Mouse (Mus musculus) midbrain, embryonic 14.5 days (tissue): ENCODE results near the gene Ece1. TPM values are rescaled to one million over a fixed set of nuclear protein-coding genes. Genes with fewer than 3 reads are reported as not detected.

Experiments used
- ATAC-seq: fragments of 200-750 bp; cut with Nextera tagmentation; 2 replicates; pipeline ENCODE4 v1.8.0; 2017; ENCODE audit warnings: moderate number of reproducible peaks, moderate library complexity; ENCODE audit not compliant: low FRiP score, low TSS enrichment
- DNase-seq: peaks from one replicate; pipeline ENCODE4 v3.0.0-alpha.2; 2015
- H3K27ac ChIP-seq: fragments of 300-500 bp; sonication (generic); replicated peaks from 2 replicates; pipeline ENCODE4 v1.5.1; 2014; ENCODE audit warnings: mild to moderate bottlenecking, low read depth, low read length, moderate library complexity
- H3K27me3 ChIP-seq: fragments of 300-500 bp; sonication (generic); 2 replicates; pipeline ENCODE4 v1.6.1; 2014; ENCODE audit warnings: low read length, control low read depth, mixed read lengths; ENCODE audit not compliant: control insufficient read depth, insufficient read depth
- H3K36me3 ChIP-seq: fragments of 300-500 bp; sonication (generic); 2 replicates; pipeline ENCODE4 v1.6.1; 2014; ENCODE audit warnings: low read length, control low read depth; ENCODE audit not compliant: control insufficient read depth, insufficient read depth
- H3K4me1 ChIP-seq: fragments of 300-500 bp; sonication (generic); 2 replicates; pipeline ENCODE4 v1.6.1; 2014; ENCODE audit warnings: mild to moderate bottlenecking, antibody characterized with exemption, low read length, control low read depth; ENCODE audit not compliant: control insufficient read depth, insufficient read depth
- H3K4me2 ChIP-seq: fragments of 300-500 bp; sonication (generic); 2 replicates; pipeline ENCODE4 v1.6.1; 2014; ENCODE audit warnings: mild to moderate bottlenecking, low read length, moderate library complexity
- H3K4me3 ChIP-seq: fragments of 300-500 bp; sonication (generic); replicated peaks from 2 replicates; pipeline ENCODE4 v1.5.1; 2014; ENCODE audit warnings: low read depth, low read length
- H3K9ac ChIP-seq: fragments of 300-500 bp; sonication (generic); replicated peaks from 2 replicates; pipeline ENCODE4 v1.6.1; 2014; ENCODE audit warnings: mild to moderate bottlenecking, low read length, moderate library complexity
- H3K9me3 ChIP-seq: fragments of 300-500 bp; sonication (generic); 2 replicates; pipeline ENCODE4 v1.6.1; 2016; ENCODE audit warnings: low read length, control low read depth, mixed read lengths; ENCODE audit not compliant: control insufficient read depth
- WGBS: fragments of 180-500 bp; shearing (Covaris S2); extraction: QIAGEN DNeasy Blood & Tissue Kit; methylation state at CpG from one replicate; pipeline ENCODE4 v1.1.7; 2014; 5-methylcytosine and 5-hydroxymethylcytosine counted together
- polyA plus RNA-seq: library from polyadenylated mRNA; unstranded; fragments of >200 nt; fragmentation: Nextera tagmentation; extraction: Ambion mirVana; gene quantifications from 2 replicates; pipeline ENCODE4 v1.2.1, GENCODE M21; 2014

The Ece1 gene
- polyA plus RNA-seq, 1 experiment from 2014 or later, result 18.4 TPM

- H3K4me2 ChIP-seq, result no peak overlapping the region
- WGBS, result 92% methylated on average over 1 of the region's 1 CpGs
- ATAC-seq, result no peak
- DNase-seq, result no peak
- no peak overlapping the region for H3K9ac ChIP-seq
- H3K4me1 ChIP-seq, result no peaks in the 10 kb centered on the region
- H3K27ac ChIP-seq, result no peak overlapping the region
- H3K36me3 ChIP-seq, result peaks cover 42% of the 10 kb centered on the region
- no peaks in the 10 kb centered on the region for H3K27me3 ChIP-seq
- H3K9me3 ChIP-seq, result no peaks in the 10 kb centered on the region
- H3K4me3 ChIP-seq, result no peak overlapping the region
Measured at GRCm38 (mm10) chr4:138005781-138006180, 143.7 kb downstream of the Ece1 start.

GRCm38 (mm10) chr4:138006951-138007613 is 145.0 kb downstream of the Ece1 start:
- no peak for DNase-seq
- Histone ChIP-seq H3K27ac (no peak overlapping the region), H3K9ac (no peak overlapping the region), H3K4me2 (no peak overlapping the region), H3K9me3 (no peaks in the 10 kb centered on the region), H3K36me3 (peaks cover 42% of the 10 kb centered on the region), H3K4me1 (no peaks in the 10 kb centered on the region), H3K4me3 (no peak overlapping the region), H3K27me3 (no peaks in the 10 kb centered on the region)
- ATAC-seq, result no peak
- WGBS, result 94% methylated on average over 9 of the region's 9 CpGs

- Histone ChIP-seq H3K27me3 (no peaks in the 10 kb centered on the region), H3K9ac (no peak overlapping the region), H3K4me1 (no peaks in the 10 kb centered on the region), H3K27ac (no peak overlapping the region), H3K9me3 (no peaks in the 10 kb centered on the region), H3K36me3 (peaks cover 43% of the 10 kb centered on the region), H3K4me2 (no peak overlapping the region), H3K4me3 (no peak overlapping the region)
- 89% methylated on average over 6 of the region's 6 CpGs for WGBS
- no peak for ATAC-seq
- DNase-seq, result no peak
Measured at GRCm38 (mm10) chr4:138008646-138009045, 146.6 kb downstream of the Ece1 start.

- H3K4me1 ChIP-seq, result no peaks in the 10 kb centered on the region
- no peak overlapping the region for H3K4me3 ChIP-seq
- no peak overlapping the region for H3K4me2 ChIP-seq
- no peaks in the 10 kb centered on the region for H3K9me3 ChIP-seq
- H3K9ac ChIP-seq, result no peak overlapping the region
- ATAC-seq (no peak), DNase-seq (no peak)
- no peak overlapping the region for H3K27ac ChIP-seq
- WGBS, result 98% methylated on average over 4 of the region's 4 CpGs
- H3K27me3 ChIP-seq, result no peaks in the 10 kb centered on the region
- peaks cover 46% of the 10 kb centered on the region for H3K36me3 ChIP-seq
Measured at GRCm38 (mm10) chr4:138009786-138010502, 147.9 kb downstream of the Ece1 start.

DNA sequence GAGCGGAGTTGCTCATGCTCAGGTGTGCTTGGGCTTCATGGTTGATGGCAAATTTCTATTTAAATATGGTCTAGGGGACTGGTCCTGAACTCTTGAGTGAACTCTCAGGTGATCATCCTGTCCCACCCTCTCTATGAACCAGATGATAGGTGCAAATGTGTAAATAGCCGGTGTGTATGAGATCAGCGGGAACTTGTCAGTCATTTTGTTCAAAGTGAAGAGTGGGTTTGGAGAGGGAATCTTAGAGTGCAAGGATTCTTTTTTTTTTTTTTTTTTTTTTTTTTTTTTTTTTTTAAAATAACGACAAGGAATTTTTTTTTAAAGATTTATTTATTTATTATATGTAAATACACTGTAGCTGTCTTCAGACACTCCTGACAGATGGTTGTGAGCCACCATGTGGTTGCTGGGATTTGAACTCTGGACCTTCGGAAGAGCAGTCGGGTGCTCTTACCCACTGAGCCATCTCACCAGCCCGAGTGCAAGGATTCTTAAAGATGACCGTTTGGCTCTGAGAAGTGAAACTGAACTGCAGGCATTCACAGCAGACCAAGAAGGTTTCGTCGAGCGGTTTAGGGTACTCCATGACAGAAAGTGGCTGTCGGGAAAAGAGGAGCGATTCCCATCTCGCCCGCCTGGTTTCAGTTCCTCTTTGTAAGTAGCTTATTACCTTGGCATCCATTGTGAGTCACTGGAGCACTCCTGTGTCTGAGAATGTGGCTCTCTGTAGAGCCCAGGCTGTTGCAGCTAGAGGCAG is 151.9 kb downstream of the Ece1 start:
- no peak overlapping the region for H3K27ac ChIP-seq
- H3K36me3 ChIP-seq, result peaks cover 41% of the 10 kb centered on the region
- ATAC-seq (no peak), DNase-seq (no peak)
- no peaks in the 10 kb centered on the region for H3K9me3 ChIP-seq
- 0 out of 2 replicates have a peak, but pooled peaks cover 4% of the 10 kb centered on the region for H3K4me1 ChIP-seq
- no peak overlapping the region for H3K4me3 ChIP-seq
- WGBS, result 94% methylated on average over 15 of the region's 15 CpGs
- no peak overlapping the region for H3K4me2 ChIP-seq
- no peak overlapping the region for H3K9ac ChIP-seq
- no peaks in the 10 kb centered on the region for H3K27me3 ChIP-seq

Other genes with a start within 250 kb of the Ece1 start
- 57.7 and 60.8 TPM in 2 replicates for gene Rap1gap, start 197.5 kb upstream of the Ece1 start, polyA plus RNA-seq
- 6.0 and 6.1 TPM in 2 replicates for gene Alpl, start 65.9 kb upstream of the Ece1 start, polyA plus RNA-seq
- 48.4 and 63.0 TPM in 2 replicates for gene Eif4g3, start 130.8 kb downstream of the Ece1 start, polyA plus RNA-seq